Mouse (Mus musculus): Measurements from ENCODE around the gene Gm49378.
A peak's percentile ranks its signal among the peaks of the same experiment; 100 is the strongest.

Gm49378 gene

DNA sequence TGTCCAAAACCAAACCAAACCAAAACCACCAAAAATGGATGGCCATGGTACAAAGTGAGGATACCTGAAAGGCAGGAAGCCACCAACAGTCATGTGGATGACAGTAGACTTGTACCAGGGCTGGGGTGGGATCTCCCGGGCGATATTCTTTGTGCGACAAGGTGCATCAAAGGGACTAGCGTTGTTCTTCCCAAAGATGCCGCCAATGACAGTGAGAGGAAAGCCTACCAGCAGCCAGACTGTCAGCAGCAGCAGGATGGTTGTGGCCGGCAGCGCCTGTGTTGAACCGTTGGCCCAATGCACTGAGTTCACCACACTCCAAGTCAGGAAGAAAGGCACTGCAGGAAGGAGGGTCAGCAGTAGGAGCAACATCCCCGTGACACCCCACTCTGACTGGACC lies at the start of gene Gm49378:
TSS of gene Gm49378 (minus strand) at position 101 of the 400 bp plus-strand sequence.
- DNase-seq (ENCODE audit: inconsistent age in 2 of 2, low spot score in 1 of 2) = no peak

DNA sequence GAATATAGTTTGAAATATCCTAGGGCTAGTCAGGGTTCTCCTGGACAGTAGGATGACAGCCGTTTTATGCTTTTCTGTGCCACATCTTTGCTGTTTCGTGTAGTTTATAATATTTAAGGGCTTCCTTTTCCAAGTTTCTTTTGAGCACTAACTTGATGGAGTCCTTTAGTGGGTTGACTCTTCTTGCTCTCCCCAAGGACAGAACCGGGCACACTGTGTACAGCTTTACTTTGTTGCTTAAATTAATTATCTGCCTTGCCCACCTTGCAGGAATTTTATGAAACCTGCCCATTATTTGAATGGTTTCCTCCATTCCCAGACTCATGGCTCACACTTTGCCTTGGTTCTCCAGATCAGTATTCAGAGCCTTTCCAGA lies 44.4 kb upstream of the Gm49378 start:
- DNase-seq (ENCODE audit: inconsistent age in 2 of 2, low spot score in 1 of 2) = no peak

DNA sequence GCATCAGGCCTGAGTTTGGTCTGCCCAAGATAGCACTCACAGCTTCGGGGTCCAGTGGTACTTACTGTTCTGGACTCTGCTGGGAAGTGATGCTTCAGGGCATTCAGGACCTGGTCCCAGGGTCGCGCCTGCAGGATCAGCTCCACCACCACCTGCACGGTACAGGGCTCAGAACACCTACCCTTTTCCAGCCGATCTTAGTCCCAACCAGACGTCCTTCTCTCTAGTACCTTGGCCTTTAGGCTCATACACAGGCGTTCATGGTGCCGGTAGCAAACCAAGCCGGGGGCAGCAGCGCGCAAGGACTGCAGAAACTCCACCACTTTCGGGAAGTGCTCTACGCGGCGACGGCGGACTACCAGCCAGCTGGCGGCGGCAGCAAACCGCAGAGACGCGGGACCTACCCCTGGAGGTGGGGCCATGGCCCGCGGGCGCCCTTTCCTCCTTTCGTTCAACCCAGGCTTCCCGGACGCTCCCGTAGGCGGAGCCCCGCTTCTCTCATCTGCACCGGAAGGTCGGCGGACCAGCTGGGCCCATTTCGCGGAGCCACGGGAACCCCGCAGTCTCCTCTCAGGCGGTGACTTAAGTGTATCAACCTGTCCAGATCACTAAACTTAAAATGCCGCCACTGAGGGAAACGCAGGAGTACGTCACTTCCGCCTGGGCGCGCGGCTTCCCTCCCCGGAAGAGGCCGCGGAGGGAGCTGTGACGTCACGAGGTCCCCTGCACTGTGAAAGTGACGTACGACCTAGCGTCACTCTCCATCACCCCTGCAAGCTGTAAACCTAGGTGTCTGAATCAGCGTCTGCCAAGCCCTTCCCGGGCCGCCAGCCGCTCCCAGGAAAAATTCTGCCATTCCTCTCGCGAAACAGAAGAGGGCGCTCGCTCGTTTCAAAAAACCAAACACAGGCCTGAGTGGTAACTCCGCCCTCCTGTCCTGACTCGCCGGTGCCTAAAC lies 43.7 kb upstream of the Gm49378 start, which contains the start of gene Tinf2:
TSS of gene Tinf2 (minus strand) at position 661 of the 958 bp plus-strand sequence.
- peak; percentile 95 to 98 for DNase-seq (ENCODE audit: inconsistent age in 2 of 2, low spot score in 1 of 2)

DNA sequence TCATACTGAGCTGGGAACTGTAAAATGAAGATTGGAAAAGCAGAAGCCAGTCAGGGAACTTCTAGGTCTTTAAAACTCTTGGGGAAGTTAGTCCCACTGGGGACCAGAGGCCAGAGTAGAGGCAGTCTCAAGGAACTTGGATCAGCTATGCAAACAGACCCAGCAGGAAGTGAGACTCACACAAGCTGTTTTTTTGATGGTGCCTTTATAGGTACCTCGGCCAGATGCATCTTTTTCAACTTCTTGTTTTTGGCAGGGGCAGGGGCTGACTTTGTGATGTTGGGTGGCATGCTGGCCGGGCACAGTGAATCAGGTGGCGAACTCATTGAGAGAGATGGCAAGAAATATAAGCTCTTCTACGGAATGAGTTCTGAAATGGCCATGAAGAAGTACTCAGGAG lies 39.9 kb upstream of the Gm49378 start:
- DNase-seq (ENCODE audit: inconsistent age in 2 of 2, low spot score in 1 of 2) = no peak

DNA sequence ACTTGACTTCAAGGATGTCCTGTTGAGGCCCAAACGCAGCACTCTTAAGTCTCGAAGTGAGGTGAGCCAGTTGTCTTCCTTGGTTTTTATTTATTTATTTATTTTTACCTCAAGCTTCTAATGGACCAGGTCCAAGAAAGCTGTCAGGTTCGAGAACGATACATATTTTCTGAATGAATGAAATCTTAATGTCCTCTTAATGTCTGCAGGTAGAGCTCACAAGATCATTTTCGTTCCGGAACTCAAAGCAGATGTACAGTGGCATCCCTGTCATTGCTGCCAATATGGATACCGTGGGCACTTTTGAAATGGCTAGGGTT lies 35.0 kb upstream of the Gm49378 start:
- DNase-seq (ENCODE audit: inconsistent age in 2 of 2, low spot score in 1 of 2) = no peak

DNA sequence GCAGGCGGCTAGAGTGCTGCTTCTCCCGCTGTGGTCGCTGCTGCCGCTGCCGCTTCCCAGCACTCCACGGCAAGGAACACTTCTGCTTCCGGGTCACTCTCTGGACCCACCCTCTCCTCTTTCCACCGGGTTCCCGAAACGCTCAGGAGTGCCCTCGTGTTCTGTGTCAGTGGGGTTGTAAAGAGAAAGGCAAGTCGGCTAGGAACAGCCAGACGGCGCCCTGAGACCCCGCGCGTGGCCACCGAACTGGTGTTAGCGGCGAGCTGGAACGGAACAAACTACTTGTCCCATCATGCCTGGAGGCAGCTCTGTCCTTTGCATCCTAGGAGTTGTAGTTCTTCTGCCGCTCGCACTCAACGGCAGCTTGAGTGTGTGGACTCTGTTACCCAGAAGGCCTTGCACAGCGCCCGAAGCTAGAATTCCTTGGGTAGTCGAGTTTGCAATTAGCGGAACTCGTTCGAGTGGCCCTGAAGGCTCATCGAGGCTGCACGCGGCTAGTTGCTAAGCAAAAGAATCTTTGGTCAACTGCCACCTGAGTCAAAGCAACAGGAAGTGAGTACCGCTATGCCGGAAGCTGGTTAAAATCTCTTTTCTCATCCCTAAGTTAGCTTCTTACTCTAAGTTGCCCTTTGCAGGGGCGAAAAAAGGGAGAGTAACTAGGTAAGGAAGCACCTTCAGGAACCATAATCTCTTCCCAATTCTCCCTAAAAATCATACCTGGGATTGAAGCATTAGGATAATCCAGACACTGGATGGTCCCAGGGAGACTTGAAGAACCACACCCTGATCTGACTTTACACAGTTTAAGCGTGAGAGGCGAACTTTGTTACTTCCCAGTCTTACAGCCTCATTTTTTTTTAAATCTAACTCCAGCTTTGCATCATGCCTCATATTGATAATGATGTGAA lies 34.4 kb upstream of the Gm49378 start, which contains the start of the genes Gmpr2 and Nedd8:
TSS of gene Gmpr2 (plus strand) at position 109 of the 908 bp plus-strand sequence.
TSS of gene Nedd8 (minus strand) at position 292 of the 908 bp plus-strand sequence.
- peak; percentile 93 to 99 for DNase-seq (ENCODE audit: inconsistent age in 2 of 2, low spot score in 1 of 2)

DNA sequence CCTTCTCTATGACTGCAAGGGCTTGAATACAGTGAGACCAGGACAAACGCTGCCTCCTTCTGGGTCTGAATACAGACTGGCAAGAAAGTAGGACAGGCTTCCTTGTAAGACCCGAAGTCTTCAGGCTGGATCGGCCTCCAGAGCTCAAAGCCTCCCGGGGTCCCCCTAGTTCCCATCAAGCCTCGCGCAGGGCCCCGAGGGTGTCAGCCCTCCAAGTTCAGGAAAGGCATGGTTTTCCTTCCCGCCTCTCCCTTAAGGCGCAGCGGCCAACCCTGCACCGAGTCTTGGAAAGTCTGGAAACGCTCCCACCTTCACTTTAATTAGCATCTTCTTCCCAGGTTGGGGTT lies 33.8 kb upstream of the Gm49378 start:
- DNase-seq (ENCODE audit: inconsistent age in 2 of 2, low spot score in 1 of 2) = no peak

DNA sequence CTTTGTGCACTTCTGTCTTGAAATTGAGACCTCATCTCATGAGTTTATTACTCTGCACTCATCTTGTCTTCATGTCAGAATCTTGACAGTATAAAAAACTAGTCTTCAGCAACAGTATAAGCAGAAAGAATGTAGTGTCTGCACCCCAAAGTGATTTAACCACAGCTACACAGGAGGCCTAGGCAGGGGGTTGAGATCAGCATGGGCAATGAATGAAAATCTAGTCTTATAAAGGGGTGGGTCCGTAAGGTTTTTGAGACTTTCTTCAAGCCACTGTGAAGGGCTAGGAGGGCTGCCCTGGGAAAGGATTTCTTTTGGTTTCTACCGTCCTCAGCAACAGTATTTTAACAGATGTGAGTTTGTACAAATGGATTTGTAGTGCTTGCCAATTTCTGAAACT lies 22.9 kb upstream of the Gm49378 start:
- DNase-seq (ENCODE audit: inconsistent age in 2 of 2, low spot score in 1 of 2) = no peak

DNA sequence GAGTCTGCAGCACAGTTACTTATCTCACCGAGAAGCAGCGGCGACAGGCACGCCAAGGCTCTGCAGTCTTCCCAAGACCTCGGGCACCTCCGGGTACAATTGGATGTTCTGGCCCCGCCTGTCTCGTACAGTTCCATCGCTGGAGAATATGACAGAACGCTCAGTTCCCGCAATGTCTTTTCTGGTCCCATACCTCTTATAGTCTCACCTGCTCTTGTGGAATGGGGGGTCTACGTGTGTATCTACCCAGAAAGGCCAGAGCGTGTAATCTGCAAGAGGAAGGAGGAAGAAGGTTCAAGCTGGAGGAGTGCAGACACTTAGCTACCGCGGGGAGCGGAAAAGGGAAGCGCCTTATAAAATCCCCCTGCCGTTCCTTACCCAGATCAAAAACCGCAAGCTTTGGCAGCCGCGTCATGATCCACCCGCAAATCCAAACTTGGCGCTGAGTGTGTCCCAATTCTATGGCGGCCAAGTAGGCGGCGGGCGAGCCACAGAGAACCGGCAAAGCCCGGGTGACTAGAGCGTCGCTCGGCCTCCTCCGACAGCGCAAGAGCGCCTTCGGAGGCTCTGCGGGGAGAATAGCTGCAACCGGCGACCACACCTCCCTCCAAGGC lies 22.4 kb upstream of the Gm49378 start, which contains the start of gene Mdp1:
TSS of gene Mdp1 (minus strand) at position 549 of the 614 bp plus-strand sequence.
- DNase-seq (ENCODE audit: inconsistent age in 2 of 2, low spot score in 1 of 2) = peak; percentile 85 to 92

DNA sequence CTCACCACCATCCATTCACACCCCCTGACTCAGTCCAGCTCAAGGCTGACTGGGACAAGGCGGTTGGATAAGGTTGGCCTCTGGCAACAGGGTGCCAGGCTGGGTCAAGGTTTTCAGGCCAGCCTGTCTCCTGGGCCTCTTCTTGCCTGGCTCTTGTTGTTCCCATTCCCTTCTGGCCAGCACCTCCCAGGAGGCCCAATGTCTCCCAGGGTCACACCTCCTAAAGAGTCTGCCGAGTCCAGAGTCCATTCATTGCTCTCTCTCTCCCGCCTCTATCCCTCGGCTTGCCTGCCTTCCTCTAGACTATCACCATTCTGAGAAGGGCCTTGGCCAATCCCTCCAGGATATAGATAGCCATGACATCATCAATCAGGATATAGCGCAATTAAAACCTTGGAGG lies 20.3 kb upstream of the Gm49378 start:
- peak; percentile 83 to 90 for DNase-seq (ENCODE audit: inconsistent age in 2 of 2, low spot score in 1 of 2)

DNA sequence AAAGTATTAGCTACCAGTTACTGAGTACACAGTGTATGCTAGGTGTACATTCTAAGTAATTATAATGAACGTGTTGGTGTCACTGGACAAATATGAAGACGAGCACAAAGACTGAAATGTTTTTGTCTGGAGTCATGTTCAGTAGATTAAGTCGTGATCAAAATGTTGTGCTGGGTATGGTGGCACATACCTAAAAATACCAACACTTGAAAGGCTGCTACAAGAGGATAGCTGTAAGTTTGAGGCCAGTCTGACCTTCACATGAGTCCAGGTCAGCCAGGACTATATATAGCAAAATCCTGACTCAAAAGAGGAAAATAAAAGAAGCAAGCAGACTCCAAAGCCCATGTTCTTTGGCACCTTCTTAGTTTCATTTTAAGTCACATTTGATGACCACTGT lies 19.2 kb upstream of the Gm49378 start:
- no peak for DNase-seq (ENCODE audit: inconsistent age in 2 of 2, low spot score in 1 of 2)

DNA sequence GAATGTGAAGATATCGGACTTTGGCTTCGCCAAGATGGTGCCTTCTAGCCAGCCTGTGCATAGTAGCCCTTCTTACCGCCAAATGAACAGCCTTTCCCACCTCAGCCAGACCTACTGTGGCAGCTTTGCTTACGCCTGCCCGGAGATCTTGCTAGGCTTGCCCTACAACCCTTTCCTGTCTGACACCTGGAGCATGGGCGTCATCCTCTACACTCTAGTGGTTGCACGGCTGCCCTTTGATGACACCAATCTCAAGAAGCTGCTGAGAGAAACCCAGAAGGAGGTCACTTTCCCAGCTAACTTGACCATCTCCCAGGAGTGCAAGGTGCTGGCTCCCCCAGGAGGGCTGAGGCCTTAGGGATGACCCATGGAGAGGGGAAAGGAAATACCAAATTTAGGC lies 13.8 kb upstream of the Gm49378 start:
- DNase-seq (ENCODE audit: inconsistent age in 2 of 2, low spot score in 1 of 2) = no peak

DNA sequence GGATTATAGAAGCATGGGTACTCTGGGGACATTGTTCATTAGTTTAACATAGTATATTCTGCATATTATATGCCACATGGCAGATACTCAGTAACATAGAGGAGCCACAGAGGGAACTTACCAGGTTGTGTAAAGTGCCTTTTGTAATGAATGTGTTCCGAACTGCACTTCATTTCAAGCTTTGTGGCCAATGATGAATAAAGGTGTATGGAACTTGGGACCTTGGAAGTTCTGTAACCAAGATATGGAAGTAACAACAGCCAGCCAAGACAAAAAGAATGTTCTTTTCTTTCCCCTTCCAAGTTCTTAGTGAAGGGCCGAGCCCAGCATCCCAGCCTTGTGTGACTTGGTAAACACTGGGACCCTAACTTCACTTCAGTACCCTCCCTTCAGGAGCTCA lies 12.2 kb upstream of the Gm49378 start, which contains the start of gene Tssk4:
TSS of gene Tssk4 (plus strand) at position 301 of the 400 bp plus-strand sequence.
- no peak for DNase-seq (ENCODE audit: inconsistent age in 2 of 2, low spot score in 1 of 2)

DNA sequence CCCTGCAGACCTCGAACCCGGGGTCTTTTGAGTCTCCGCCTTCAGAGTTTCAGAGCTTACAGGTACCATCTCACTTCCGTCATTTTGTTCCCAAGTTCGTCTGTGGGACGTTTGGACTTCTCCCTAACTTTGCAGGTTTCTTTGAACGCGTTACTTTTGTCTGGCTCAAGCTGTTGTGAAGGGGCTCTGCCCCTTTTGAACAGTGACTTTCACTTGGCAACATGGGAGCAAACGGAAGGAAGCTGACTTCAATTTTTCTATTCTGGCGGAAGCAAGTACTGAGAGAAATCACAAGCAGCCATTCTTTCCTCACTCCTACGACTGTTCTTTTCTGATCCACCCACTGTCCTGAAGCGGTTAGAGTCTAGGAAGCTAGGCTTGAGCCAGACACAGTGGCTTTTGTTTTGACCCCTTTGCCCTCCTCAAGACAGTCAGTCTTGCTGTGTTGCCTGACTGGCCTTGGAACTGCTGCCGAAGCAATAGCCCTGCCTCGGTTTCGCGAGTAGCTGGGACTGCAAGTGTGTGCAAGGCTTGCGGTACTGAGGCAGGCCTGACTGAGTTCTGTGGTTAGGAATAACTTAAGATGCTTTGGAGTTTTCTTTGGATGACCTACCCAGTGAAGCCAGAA lies 6.7 kb upstream of the Gm49378 start:
- peak in 1 of 2 experiments; percentile 69 for DNase-seq (ENCODE audit: inconsistent age in 2 of 2, low spot score in 1 of 2)

DNA sequence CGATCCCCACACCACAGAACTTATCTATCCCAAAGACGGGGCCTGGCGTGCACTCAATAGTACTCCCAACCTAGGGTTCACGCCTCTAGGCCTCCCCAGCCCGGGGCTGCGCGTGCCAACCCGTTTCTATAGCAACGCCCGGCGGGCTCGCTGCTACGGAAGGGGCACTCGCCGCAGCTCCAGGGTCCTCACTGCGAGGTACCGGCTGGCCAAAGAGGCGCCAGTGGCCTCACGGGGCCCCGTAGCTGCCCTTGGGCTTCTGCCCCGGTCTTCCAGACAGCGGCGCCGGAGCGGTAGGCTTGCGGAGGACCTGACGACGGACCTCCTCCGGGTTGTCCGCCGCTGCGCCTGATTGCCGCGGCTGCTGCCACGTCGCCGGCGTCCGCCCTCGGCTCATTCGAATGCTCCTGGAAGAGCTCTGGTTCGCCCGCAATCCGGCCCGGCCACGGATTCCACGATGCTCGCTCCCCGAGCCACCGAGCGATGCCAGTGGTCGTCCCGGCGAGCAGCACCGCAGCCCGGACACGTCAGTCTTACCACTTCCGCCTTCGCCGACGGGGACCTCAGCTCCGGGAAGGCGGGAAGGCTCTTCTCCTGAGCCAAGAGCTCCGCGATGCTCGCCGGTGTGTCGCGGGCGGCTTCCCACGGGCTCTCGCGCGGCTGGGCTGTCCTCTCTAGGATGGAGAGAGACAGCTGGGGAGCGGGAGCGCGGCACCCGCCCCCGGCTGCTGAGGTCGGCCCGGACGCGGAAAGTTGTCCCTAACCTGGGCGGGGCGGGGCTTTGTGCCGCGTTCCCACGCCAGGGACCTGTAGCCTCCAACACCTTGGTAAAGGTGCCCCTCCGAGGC lies 5.6 kb upstream of the Gm49378 start, which contains the start of gene Tm9sf1:
TSS of gene Tm9sf1 (minus strand) at position 747 of the 848 bp plus-strand sequence.
- DNase-seq (ENCODE audit: inconsistent age in 2 of 2, low spot score in 1 of 2) = peak; percentile 92 to 98

DNA sequence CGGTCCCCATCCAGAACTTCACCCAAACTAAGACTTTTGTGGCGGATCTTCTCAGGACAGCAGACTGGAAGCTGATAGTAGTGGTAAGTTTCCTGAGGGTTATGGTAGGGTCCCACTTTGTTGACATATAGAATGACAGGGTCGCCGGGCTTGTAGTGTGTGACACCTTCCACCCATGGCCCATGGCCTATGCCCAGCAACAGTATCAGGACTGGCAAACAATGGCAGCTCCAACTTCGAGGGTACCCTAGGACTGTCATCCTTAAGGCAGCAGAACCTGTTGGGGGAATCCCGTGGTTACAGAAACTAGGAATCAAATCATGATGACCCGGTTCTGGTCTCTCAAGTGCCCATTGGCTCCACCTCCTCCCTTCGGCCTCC lies 5.0 kb upstream of the Gm49378 start:
- no peak for DNase-seq (ENCODE audit: inconsistent age in 2 of 2, low spot score in 1 of 2)

DNA sequence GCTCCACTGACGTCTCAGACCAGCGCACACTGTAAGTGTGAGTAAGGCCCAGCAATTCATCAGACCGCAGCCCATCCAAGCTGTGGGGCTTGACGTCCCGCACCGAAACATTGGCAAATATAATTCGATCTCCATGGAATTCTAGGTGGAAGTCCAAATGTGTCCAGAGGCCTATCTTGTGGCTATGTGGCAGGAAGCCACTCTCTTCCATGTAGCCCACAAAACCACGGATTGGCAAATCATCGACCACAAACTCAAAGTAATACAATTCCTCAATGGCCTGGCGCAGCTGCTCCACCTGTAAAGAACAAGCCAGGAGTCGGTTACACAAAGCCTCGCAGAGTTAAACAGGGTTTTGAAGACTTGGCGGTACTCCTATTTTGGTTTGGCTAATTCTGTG lies 3.6 kb upstream of the Gm49378 start:
- no peak for DNase-seq (ENCODE audit: inconsistent age in 2 of 2, low spot score in 1 of 2)

DNA sequence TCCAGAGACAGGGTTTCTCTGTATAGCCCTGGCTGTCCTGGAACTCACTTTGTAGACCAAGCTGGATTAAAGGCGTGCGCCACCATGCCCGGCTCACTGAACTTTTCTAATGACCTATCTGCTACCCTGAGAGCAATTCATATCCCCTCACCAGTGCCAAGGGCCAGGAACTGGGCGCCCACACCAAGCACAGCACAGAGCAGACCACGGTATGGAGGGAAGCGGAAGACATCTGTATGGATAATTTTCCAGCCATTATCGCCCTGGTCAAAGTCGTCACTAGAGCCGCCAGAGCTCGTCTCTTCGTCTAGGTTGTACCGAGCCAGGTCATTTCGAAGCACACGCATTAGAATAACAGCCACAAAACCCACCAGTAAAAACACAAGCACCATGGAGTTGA lies 3.1 kb upstream of the Gm49378 start:
- no peak for DNase-seq (ENCODE audit: inconsistent age in 2 of 2, low spot score in 1 of 2)

DNA sequence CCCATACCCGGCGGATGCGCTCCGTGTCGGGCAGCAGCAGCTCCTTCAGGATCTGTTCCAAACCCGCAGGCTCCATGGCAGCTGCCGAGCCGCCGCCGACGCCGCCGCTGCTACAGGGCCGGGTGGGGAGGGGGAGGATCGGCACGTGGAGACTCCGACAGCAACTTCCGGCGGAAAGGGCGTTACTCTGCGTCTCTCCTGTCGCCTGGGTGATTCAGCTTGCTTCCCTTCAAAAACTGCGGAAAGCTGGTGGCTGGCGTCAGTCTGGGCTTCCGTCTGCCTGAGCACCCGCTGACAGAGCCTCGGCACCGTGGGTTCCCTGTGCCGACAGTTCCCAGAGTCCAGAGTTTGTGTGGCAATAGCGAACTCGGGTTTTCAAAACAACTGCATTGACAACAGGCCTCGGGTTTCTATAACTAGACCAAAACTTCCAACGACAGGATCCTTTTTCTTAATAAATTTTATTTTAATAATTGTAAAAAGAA lies 2.1 kb downstream of the Gm49378 start, which contains the start of gene Ipo4:
TSS of gene Ipo4 (minus strand) at position 435 of the 485 bp plus-strand sequence.
- peak; percentile 91 to 96 for DNase-seq (ENCODE audit: inconsistent age in 2 of 2, low spot score in 1 of 2)

All from adrenal gland, adult (tissue).